Mouse (Mus musculus) limb, embryonic 12.5 days (tissue): ENCODE measurements at regions not wholly inside any gene's neighbourhood (a gene's known extent, or its start where the extent isn't known, plus 50 kb on each side); places are given as distances from the start of the nearest gene placed in this dataset.

Source experiments
- ATAC-seq: fragments of 200-750 bp; cut with Nextera tagmentation; 2 replicates; pipeline ENCODE4 v1.8.0; 2017; ENCODE audit warnings: low read depth, moderate TSS enrichment; ENCODE audit not compliant: insufficient number of reproducible peaks, insufficient read depth, low FRiP score, low TSS enrichment
- H3K27ac ChIP-seq: fragments of 300-500 bp; sonication (generic); 2 replicates; pipeline ENCODE4 v1.5.1; 2016; ENCODE audit warnings: mild to moderate bottlenecking, moderate library complexity
- H3K27me3 ChIP-seq: fragments of 300-500 bp; sonication (generic); 2 replicates; pipeline ENCODE4 v1.6.1; 2016; ENCODE audit warnings: mild to moderate bottlenecking, moderate library complexity
- H3K36me3 ChIP-seq: fragments of 300-500 bp; sonication (generic); 2 replicates; pipeline ENCODE4 v1.6.1; 2016; ENCODE audit warnings: mild to moderate bottlenecking, moderate library complexity
- H3K4me1 ChIP-seq: fragments of 300-500 bp; sonication (generic); replicated peaks from 2 replicates; pipeline ENCODE4 v1.6.1; 2016
- H3K4me2 ChIP-seq: fragments of 300-500 bp; sonication (generic); 2 replicates; pipeline ENCODE4 v1.6.1; 2016; ENCODE audit warnings: mild to moderate bottlenecking, moderate library complexity
- H3K4me3 ChIP-seq: fragments of 300-500 bp; sonication (generic); replicated peaks from 2 replicates; pipeline ENCODE4 v1.5.1; 2016; ENCODE audit warnings: mild to moderate bottlenecking
- H3K9ac ChIP-seq: fragments of 300-500 bp; sonication (generic); replicated peaks from 2 replicates; pipeline ENCODE4 v1.6.1; 2016; ENCODE audit warnings: mild to moderate bottlenecking, moderate library complexity
- H3K9me3 ChIP-seq: fragments of 300-500 bp; sonication (generic); 2 replicates; pipeline ENCODE4 v1.6.1; 2016; ENCODE audit warnings: mild to moderate bottlenecking, moderate library complexity
- WGBS: fragments of 180-500 bp; shearing (Covaris S2); methylation state at CpG from one replicate; pipeline ENCODE4 v1.1.7; 2016; 5-methylcytosine and 5-hydroxymethylcytosine counted together

GRCm38 (mm10) chr10:67644280-67644679, 95.5 kb upstream of the Ado start:
- no peaks in the 10 kb centered on the region for H3K36me3 ChIP-seq
- H3K27me3 ChIP-seq, result no peaks in the 10 kb centered on the region
- no peaks in the 10 kb centered on the region for H3K9me3 ChIP-seq
- no peak overlapping the region for H3K9ac ChIP-seq
- H3K4me2 ChIP-seq, result no peak overlapping the region
- H3K27ac ChIP-seq, result no peak overlapping the region
- WGBS, result 64% methylated on average over 1 of the region's 1 CpGs
- H3K4me1 ChIP-seq, result peaks cover 17% of the 10 kb centered on the region; the same call in 1 of the 2 replicates
- H3K4me3 ChIP-seq, result no peak overlapping the region
- ATAC-seq, result no peak

- Histone ChIP-seq H3K9ac (no peak overlapping the region), H3K4me2 (no peak overlapping the region), H3K27me3 (no peaks in the 10 kb centered on the region), H3K27ac (no peak overlapping the region), H3K36me3 (no peaks in the 10 kb centered on the region), H3K4me1 (peaks cover 17% of the 10 kb centered on the region; the same call in 1 of the 2 replicates), H3K4me3 (no peak overlapping the region), H3K9me3 (no peaks in the 10 kb centered on the region)
- ATAC-seq, result no peak
- WGBS, result 45% methylated on average over 7 of the region's 7 CpGs
These were observed 94.9 kb upstream of the Ado start for GRCm38 (mm10) chr10:67643685-67644084.

DNA sequence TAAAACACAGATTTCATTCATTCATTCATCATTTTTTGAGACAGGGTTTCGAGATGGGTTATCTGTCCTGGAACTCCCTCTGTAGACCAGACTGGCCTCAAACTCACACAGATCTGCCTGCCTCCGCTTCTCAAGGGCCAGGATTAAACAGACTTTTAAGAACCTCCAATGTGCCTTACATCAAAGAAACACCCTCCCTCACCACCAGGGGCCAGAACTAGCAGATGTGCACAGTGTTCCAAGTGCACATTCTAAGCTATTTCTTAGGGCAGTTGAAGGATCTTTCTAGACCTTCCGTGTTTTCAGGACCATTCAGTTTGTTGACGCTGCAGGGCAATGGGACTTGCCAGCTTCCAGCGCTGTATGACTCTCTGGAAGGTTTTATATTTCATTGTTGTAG, 88.6 kb upstream of the Ado start:
- 39% methylated on average over 5 of the region's 5 CpGs for WGBS
- H3K9me3 ChIP-seq, result no peaks in the 10 kb centered on the region
- no peaks in the 10 kb centered on the region for H3K27me3 ChIP-seq
- H3K27ac ChIP-seq, result no peak overlapping the region
- no peak overlapping the region for H3K4me2 ChIP-seq
- H3K36me3 ChIP-seq, result no peaks in the 10 kb centered on the region
- no peak for ATAC-seq
- H3K4me1 ChIP-seq, result peaks cover 19% of the 10 kb centered on the region
- no peak overlapping the region for H3K4me3 ChIP-seq
- H3K9ac ChIP-seq, result no peak overlapping the region

DNA sequence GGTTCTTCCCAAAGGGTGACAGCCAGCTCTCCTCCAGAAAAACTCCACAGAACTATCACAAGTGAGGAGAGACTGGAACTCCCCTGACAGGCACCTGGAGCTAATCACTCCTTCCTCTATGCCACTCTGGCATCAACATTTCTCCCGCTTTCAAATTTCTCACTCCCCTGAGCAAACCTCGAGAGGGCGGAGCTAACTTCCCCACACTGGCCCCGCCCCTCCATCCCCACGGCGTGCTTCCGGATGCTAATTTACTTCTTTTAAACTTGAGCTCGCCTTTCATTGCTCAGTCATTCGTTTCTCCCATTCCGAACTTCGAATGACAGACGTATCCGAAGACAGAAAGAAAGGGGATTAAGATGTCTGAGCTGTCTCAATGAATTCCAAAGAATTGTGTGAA, 87.8 kb upstream of the Ado start:
- Histone ChIP-seq H3K27ac (no peak overlapping the region), H3K4me1 (peaks cover 19% of the 10 kb centered on the region), H3K9me3 (no peaks in the 10 kb centered on the region), H3K36me3 (no peaks in the 10 kb centered on the region), H3K27me3 (no peaks in the 10 kb centered on the region), H3K4me2 (peak overlapping the region; percentile 50), H3K9ac (no peak overlapping the region), H3K4me3 (peak overlapping the region; percentile 21)
- 2% methylated on average over 13 of the region's 13 CpGs for WGBS
- no peak for ATAC-seq

DNA sequence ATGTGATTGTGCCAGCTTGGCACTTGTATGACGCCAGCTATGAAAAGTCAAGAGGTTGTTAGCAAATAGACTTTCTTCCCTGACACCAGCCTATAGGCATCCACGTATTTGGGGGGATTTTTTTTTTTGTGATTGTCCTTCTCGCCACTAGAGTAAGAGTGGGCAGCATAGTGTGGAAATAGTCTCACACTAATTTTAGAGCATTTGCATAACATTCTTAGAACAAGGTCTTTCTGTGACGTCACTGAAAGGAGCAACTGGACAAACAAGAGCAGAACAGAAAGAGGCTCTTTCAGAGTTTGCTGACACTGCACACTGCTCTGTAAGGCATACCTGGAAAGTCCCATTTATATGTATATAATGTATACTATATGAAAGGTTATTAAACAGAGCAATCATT, 86.0 kb upstream of the Ado start:
- Histone ChIP-seq H3K4me2 (no peak overlapping the region), H3K27me3 (no peaks in the 10 kb centered on the region), H3K4me3 (no peak overlapping the region), H3K9ac (no peak overlapping the region), H3K27ac (no peak overlapping the region), H3K9me3 (no peaks in the 10 kb centered on the region), H3K4me1 (peaks cover 19% of the 10 kb centered on the region), H3K36me3 (no peaks in the 10 kb centered on the region)
- 88% methylated on average over 4 of the region's 4 CpGs for WGBS
- ATAC-seq, result no peak

- H3K4me3 ChIP-seq, result no peak overlapping the region
- H3K4me2 ChIP-seq, result no peak overlapping the region
- H3K36me3 ChIP-seq, result no peaks in the 10 kb centered on the region
- no peaks in the 10 kb centered on the region for H3K27me3 ChIP-seq
- no peak overlapping the region for H3K27ac ChIP-seq
- H3K9me3 ChIP-seq, result no peaks in the 10 kb centered on the region
- WGBS, result 95% methylated on average over 7 of the region's 7 CpGs
- peaks cover 19% of the 10 kb centered on the region for H3K4me1 ChIP-seq
- no peak overlapping the region for H3K9ac ChIP-seq
- ATAC-seq, result no peak
These were observed 84.3 kb upstream of the Ado start for GRCm38 (mm10) chr10:67633063-67633462.

GRCm38 (mm10) chr10:67623338-67623737, 74.6 kb upstream of the Ado start:
- ATAC-seq, result no peak
- Histone ChIP-seq H3K9ac (no peak overlapping the region), H3K27me3 (no peaks in the 10 kb centered on the region), H3K27ac (no peak overlapping the region), H3K9me3 (no peaks in the 10 kb centered on the region), H3K36me3 (no peaks in the 10 kb centered on the region), H3K4me1 (no peaks in the 10 kb centered on the region), H3K4me2 (no peak overlapping the region), H3K4me3 (no peak overlapping the region)
- 81% methylated on average over 12 of the region's 12 CpGs for WGBS

DNA sequence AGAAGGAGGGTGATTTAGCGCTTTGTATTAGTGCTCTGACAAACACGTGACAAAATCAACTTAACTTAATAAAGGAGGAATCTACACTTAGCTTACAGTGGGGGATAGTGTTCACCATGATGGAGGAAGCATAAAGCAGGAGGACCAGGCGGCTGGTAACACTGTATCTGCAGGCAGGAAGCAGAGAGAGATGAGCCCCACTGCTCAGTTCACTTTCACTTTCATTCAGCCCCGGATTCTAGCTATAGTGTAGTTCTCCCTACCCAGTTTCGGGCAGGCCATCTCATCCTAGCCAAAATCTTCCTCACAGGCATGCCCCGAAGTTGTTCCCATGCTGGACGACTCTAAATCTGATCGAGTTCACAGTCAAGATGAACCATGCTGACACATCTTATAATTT, 71.3 kb upstream of the Ado start:
- Histone ChIP-seq H3K4me3 (no peak overlapping the region), H3K36me3 (no peaks in the 10 kb centered on the region), H3K9me3 (no peaks in the 10 kb centered on the region), H3K4me1 (no peaks in the 10 kb centered on the region), H3K27ac (no peak overlapping the region), H3K27me3 (no peaks in the 10 kb centered on the region), H3K9ac (no peak overlapping the region), H3K4me2 (no peak overlapping the region)
- WGBS, result 82% methylated on average over 8 of the region's 8 CpGs
- no peak for ATAC-seq

- no peaks in the 10 kb centered on the region for H3K4me1 ChIP-seq
- ATAC-seq, result no peak
- no peak overlapping the region for H3K27ac ChIP-seq
- H3K9ac ChIP-seq, result no peak overlapping the region
- H3K27me3 ChIP-seq, result no peaks in the 10 kb centered on the region
- no peak overlapping the region for H3K4me3 ChIP-seq
- H3K4me2 ChIP-seq, result no peak overlapping the region
- no peaks in the 10 kb centered on the region for H3K9me3 ChIP-seq
- H3K36me3 ChIP-seq, result no peaks in the 10 kb centered on the region
- WGBS, result 81% methylated on average over 5 of the region's 5 CpGs
These were observed 69.4 kb upstream of the Ado start for GRCm38 (mm10) chr10:67618112-67618511.

DNA sequence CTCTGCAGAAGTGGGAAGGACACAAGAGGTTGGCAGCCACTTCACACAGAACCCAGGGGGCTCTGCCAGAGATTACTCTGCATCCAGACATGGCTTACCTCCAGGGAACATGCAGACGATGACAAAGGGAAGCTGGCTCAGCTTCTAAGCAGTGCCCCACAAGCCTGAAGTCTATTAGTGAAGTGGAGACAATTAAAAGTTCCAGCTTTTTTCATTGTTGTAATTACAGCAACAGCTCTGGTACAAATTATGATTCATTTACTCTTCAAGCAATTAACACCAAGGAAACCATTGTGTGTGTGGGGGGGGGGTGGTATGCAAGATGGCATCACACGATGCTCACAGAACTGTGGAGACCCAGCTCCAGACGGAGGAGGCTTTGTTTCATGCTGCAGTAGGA, 66.3 kb upstream of the Ado start:
- Histone ChIP-seq H3K9ac (no peak overlapping the region), H3K27ac (no peak overlapping the region), H3K4me3 (no peak overlapping the region), H3K36me3 (no peaks in the 10 kb centered on the region), H3K9me3 (no peaks in the 10 kb centered on the region), H3K27me3 (no peaks in the 10 kb centered on the region), H3K4me1 (no peaks in the 10 kb centered on the region), H3K4me2 (no peak overlapping the region)
- no peak for ATAC-seq
- 51% methylated on average over 3 of the region's 3 CpGs for WGBS

GRCm38 (mm10) chr10:67610689-67611088, 61.9 kb upstream of the Ado start:
- no peak overlapping the region for H3K9ac ChIP-seq
- no peak for ATAC-seq
- H3K4me1 ChIP-seq, result no peaks in the 10 kb centered on the region
- no peaks in the 10 kb centered on the region for H3K9me3 ChIP-seq
- no peak overlapping the region for H3K4me2 ChIP-seq
- H3K27me3 ChIP-seq, result no peaks in the 10 kb centered on the region
- WGBS, result 86% methylated on average over 6 of the region's 6 CpGs
- H3K36me3 ChIP-seq, result no peaks in the 10 kb centered on the region
- H3K27ac ChIP-seq, result no peak overlapping the region
- H3K4me3 ChIP-seq, result no peak overlapping the region

- H3K4me3 ChIP-seq, result no peak overlapping the region
- no peak overlapping the region for H3K9ac ChIP-seq
- H3K27ac ChIP-seq, result no peak overlapping the region
- 50% methylated on average over 5 of the region's 5 CpGs for WGBS
- no peaks in the 10 kb centered on the region for H3K36me3 ChIP-seq
- H3K4me2 ChIP-seq, result no peak overlapping the region
- ATAC-seq, result no peak
- H3K4me1 ChIP-seq, result no peaks in the 10 kb centered on the region
- no peaks in the 10 kb centered on the region for H3K9me3 ChIP-seq
- no peaks in the 10 kb centered on the region for H3K27me3 ChIP-seq
These were observed 59.3 kb upstream of the Ado start for GRCm38 (mm10) chr10:67608033-67608432.
